Mouse (Mus musculus) forebrain, postnatal 0 days (tissue): ENCODE data around the gene Ccn2. TPM values are rescaled to one million over a fixed set of nuclear protein-coding genes. Genes with fewer than 3 reads are reported as not detected.

Experiments
- ATAC-seq: fragments of 200-750 bp; cut with Nextera tagmentation; 2 replicates; pipeline ENCODE4 v1.8.0; 2017; ENCODE audit warnings: mild to moderate bottlenecking, moderate library complexity
- DNase-seq: peaks from one replicate; pipeline ENCODE4 v3.0.0-alpha.2; 2015
- H3K27ac ChIP-seq: fragments of 300-500 bp; sonication (generic); 2 replicates; pipeline ENCODE4 v1.5.1; 2014; ENCODE audit warnings: low read depth, mild to moderate bottlenecking, antibody characterized with exemption, low read length, moderate library complexity, mixed read lengths
- H3K27me3 ChIP-seq: fragments of 300-500 bp; sonication (generic); 2 replicates; pipeline ENCODE4 v1.6.1; 2014; ENCODE audit warnings: mild to moderate bottlenecking, low read length, mixed read lengths; ENCODE audit not compliant: insufficient read depth
- H3K36me3 ChIP-seq: fragments of 300-500 bp; sonication (generic); 2 replicates; pipeline ENCODE4 v1.6.1; 2014; ENCODE audit warnings: mild to moderate bottlenecking, moderate library complexity; ENCODE audit not compliant: insufficient read depth
- H3K4me1 ChIP-seq: fragments of 300-500 bp; sonication (generic); 2 replicates; pipeline ENCODE4 v1.6.1; 2014; ENCODE audit warnings: antibody characterized with exemption; ENCODE audit not compliant: insufficient read depth
- H3K4me2 ChIP-seq: fragments of 300-500 bp; sonication (generic); 2 replicates; pipeline ENCODE4 v1.6.1; 2014; ENCODE audit warnings: low read depth, mild to moderate bottlenecking, moderate library complexity
- H3K4me3 ChIP-seq: fragments of 300-500 bp; sonication (generic); 2 replicates; pipeline ENCODE4 v1.5.1; 2014; ENCODE audit warnings: low read depth, low read length, mixed read lengths
- H3K9ac ChIP-seq: fragments of 300-500 bp; sonication (generic); 2 replicates; pipeline ENCODE4 v1.6.1; 2014; ENCODE audit warnings: mild to moderate bottlenecking
- H3K9me3 ChIP-seq: fragments of 300-500 bp; sonication (generic); 2 replicates; pipeline ENCODE4 v1.6.1; 2016; ENCODE audit warnings: low read length
- CTCF ChIP-seq: sonication (generic); IDR thresholded peaks from 2 replicates; pipeline ENCODE4 v1.5.1; 2016; ENCODE audit warnings: antibody characterized with exemption, control low read depth, low read depth
- WGBS: fragments of 180-500 bp; shearing (Covaris S2); extraction: QIAGEN DNeasy Blood & Tissue Kit; methylation state at CpG from one replicate; pipeline ENCODE4 v1.1.7; 2014; 5-methylcytosine and 5-hydroxymethylcytosine counted together
- polyA plus RNA-seq: library from polyadenylated mRNA; unstranded; fragments of >200 nt; fragmentation: Nextera tagmentation; extraction: Ambion mirVana; gene quantifications from 2 replicates; pipeline ENCODE4 v1.2.1, GENCODE M21; 2015
- total RNA-seq: library from RNA; depleted of rRNA; stranded (reverse); fragments of >200 nt; gene quantifications from 2 replicates; pipeline ENCODE4 v1.2.3, GENCODE M21; 2014

Ccn2 gene
- total and polyA plus RNA-seq, 2 experiments from 2014 or later: 4.4 to 13.7 TPM

DNA sequence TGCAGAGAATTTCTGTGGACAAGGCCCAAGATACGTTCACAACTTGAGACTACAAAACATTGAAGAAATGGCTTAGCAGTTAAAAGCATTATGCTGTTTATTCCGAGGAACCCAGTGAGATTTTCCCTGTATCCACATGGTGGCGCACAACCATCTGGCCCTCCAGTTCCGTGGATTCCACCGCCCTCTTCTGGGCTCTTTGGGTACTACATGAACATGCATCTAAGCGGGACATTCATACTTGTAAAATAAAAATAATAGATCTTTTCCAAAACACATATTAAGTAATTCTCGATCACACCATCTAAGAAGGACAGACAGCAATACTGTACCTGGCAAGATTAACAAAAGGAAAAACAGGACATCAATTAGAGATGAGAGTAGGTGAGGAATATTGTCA is 27.3 kb downstream of the Ccn2 start:
- no peaks in the 10 kb centered on the region for H3K27me3 ChIP-seq
- no peak overlapping the region for H3K4me2 ChIP-seq
- ATAC-seq (no peak), DNase-seq (peak; percentile 71)
- H3K9ac ChIP-seq: no peak overlapping the region
- 26% methylated on average over 7 of the region's 7 CpGs for WGBS
- H3K4me3 ChIP-seq: no peak overlapping the region
- H3K36me3 ChIP-seq: no peaks in the 10 kb centered on the region
- H3K27ac ChIP-seq: no peak overlapping the region
- no peaks in the 10 kb centered on the region for H3K4me1 ChIP-seq
- TF ChIP-seq CTCF: peak; percentile 92
- H3K9me3 ChIP-seq: no peaks in the 10 kb centered on the region

DNA sequence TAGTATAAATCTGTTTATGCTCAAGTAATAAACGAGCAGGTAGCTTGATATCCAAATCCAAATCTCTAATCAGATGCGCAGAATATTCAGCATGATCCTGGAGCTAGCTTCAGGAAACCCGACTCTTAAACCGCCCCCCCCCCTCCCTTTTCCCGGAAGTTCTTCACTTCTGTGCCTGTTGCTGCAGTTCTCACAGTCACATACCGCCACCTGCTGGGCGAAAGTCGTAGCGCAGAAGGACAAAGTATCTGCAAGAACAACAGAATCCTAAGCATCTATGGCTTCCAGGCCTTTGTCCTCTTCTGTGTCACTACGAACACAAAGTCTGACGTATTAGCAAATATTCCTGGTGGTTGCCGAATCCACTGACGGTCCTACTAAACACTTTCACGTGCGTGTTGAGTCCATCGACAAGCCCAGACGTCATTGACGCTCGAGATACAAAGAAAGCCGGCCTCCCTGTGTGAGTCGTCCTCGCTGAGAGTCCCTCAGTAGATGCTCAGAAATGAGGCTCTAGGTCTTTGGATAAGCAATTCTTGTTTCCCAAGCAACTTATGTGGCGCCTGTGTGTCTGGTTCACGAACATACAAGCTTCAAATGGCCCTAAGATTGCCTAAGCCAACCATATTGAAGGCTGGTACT is 29.9 kb downstream of the Ccn2 start:
- H3K27me3 ChIP-seq: no peaks in the 10 kb centered on the region
- 0 out of 2 replicates have a peak overlapping the region, but pooled peaks have one; percentile 23 for H3K4me2 ChIP-seq
- ATAC-seq (peak; percentile 86), DNase-seq (peak; percentile 90)
- H3K4me3 ChIP-seq: no peak overlapping the region
- H3K4me1 ChIP-seq: no peaks in the 10 kb centered on the region
- WGBS: 35% methylated on average over 24 of the region's 24 CpGs
- peak; percentile 91 for TF ChIP-seq CTCF
- H3K9ac ChIP-seq: 0 out of 2 replicates have a peak overlapping the region, but pooled peaks have one; percentile 15
- H3K36me3 ChIP-seq: no peaks in the 10 kb centered on the region
- no peak overlapping the region for H3K27ac ChIP-seq
- no peaks in the 10 kb centered on the region for H3K9me3 ChIP-seq

DNA sequence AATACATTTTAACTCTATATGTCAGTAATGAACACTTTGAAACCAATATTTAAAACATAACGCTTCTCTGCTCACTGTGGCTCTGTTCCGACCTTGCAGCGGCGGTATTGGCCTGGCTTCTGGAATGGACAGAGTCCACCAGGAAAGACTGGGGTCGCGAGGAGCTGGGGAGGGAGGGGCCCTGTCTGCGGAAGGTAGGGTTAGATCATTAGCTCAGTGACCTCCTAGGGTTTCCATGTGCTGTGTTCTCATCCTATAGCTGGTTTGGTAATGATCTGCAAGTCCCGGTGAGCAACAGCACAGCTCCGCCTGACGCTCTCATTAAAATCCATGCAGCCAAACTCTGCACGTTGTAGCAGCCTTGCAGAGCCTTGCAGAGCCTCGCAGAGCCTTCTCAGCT is 32.0 kb downstream of the Ccn2 start:
- no peak overlapping the region for H3K9ac ChIP-seq
- TF ChIP-seq CTCF: no peak
- no peak overlapping the region for H3K27ac ChIP-seq
- H3K4me2 ChIP-seq: no peak overlapping the region
- H3K4me3 ChIP-seq: no peak overlapping the region
- no peaks in the 10 kb centered on the region for H3K4me1 ChIP-seq
- DNase-seq (no peak), ATAC-seq (no peak)
- H3K27me3 ChIP-seq: no peaks in the 10 kb centered on the region
- WGBS: 69% methylated on average over 12 of the region's 12 CpGs
- H3K36me3 ChIP-seq: no peaks in the 10 kb centered on the region
- no peaks in the 10 kb centered on the region for H3K9me3 ChIP-seq

DNA sequence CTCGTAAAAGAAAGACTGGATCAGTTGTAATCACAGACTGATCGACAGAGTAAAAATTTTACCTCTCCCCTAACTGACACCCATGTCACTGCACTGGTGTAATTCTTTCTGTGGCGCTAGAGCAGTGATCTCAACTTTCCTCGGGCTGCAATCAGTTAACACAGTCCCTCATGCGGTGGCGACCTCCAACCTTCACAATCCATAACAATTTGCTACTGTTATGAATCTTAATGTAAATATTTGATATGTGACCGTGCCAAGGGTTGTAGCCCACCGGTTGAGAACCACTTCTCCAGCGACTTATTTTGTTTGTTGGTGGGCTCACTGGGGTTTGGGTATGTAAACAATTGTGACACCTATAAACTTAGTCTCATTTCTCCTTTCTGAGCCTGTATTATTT is 33.2 kb downstream of the Ccn2 start:
- Histone ChIP-seq H3K4me1 (no peaks in the 10 kb centered on the region), H3K27me3 (no peaks in the 10 kb centered on the region), H3K4me3 (no peak overlapping the region), H3K9ac (no peak overlapping the region), H3K9me3 (no peaks in the 10 kb centered on the region), H3K4me2 (no peak overlapping the region), H3K27ac (no peak overlapping the region), H3K36me3 (no peaks in the 10 kb centered on the region)
- WGBS: 90% methylated on average over 9 of the region's 9 CpGs
- TF ChIP-seq CTCF: no peak
- no peak for DNase-seq
- no peak for ATAC-seq

DNA sequence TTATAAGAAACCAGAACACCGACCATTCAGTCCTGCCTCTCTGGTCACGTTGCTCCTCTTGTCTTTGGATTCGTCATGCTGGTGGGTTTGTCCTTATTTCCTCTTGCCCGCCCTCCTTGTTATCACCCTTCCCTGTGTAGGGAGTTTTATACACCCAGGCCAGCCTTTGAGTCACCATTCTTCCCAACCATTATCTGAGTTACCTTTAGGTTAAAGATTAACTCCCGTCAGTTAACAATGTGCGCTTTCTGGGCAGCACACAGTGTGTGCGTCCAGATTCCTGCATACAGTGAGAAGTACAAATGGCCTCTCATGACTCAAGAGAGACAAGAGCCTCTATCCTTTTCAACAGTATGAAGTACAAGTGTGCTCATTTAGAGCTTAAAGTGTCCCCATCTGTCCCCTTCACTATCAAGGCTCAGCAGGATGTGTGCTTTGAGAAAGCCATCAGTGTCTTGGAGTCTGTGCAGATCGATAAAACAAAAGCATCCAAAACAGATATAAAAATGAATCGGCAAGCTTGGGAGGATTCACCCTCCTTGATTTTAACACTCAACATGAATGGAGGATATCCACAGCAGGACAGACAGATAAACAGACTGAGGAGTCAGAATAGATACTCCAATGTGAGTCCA is 34.0 kb downstream of the Ccn2 start:
- TF ChIP-seq CTCF: no peak
- H3K4me3 ChIP-seq: no peak overlapping the region
- H3K27ac ChIP-seq: no peak overlapping the region
- no peak overlapping the region for H3K9ac ChIP-seq
- no peak overlapping the region for H3K4me2 ChIP-seq
- DNase-seq (no peak), ATAC-seq (no peak)
- WGBS: 83% methylated on average over 9 of the region's 9 CpGs
- no peaks in the 10 kb centered on the region for H3K4me1 ChIP-seq
- H3K9me3 ChIP-seq: no peaks in the 10 kb centered on the region
- no peaks in the 10 kb centered on the region for H3K36me3 ChIP-seq
- H3K27me3 ChIP-seq: no peaks in the 10 kb centered on the region

DNA sequence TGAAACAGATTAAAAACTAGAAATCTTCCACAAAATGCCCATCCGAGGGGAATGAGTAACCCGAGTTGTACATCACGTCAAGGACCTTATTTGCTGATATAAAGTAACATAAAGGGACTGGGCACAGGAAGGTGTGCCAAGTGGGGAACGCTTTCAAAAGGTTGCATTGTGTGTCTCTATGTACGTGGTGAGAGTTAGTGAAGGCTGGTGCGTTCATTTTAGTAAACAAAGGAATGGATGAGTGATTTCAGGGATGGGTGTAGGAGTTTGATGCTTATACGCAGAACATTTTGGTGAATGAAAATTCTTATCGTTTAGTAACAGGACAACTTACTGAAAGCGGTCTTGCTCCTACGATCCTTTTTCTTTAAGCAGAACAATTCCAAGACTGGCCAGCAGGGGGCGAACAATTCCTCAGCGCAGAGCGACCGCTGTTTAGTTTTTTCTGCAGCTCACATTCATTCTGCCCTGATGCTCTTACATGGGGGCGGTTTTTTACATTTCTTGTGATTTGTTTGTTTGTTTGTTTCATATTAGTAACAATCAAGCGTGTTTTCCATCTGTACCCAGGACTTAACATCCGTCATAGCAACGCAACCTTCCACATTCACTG is 35.3 kb downstream of the Ccn2 start:
- peak; percentile 70 for ATAC-seq

DNA sequence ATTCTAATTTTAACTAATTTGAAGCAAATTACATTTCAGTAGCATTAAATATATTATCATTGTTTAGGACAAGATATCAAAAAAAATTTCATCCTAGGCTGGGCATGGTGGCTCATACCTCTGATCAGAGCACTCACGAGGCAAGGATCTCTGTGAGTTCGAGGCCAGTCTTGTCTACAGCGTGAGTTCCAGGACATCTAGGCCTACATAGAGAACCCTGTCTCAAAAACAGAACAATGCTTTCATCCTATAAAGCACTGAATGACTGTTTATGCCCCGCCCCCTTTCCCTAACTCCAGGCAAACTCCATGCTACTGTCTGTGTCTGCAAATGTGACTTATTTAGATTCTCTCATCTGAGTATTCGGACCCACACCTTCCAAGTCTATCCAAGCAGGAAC is 35.9 kb downstream of the Ccn2 start:
- no peak overlapping the region for H3K4me3 ChIP-seq
- no peaks in the 10 kb centered on the region for H3K27me3 ChIP-seq
- no peak overlapping the region for H3K4me2 ChIP-seq
- no peaks in the 10 kb centered on the region for H3K4me1 ChIP-seq
- H3K9ac ChIP-seq: no peak overlapping the region
- DNase-seq (no peak), ATAC-seq (0 out of 2 replicates have a peak, but pooled peaks have one; percentile 19)
- no peak for TF ChIP-seq CTCF
- 92% methylated on average over 5 of the region's 5 CpGs for WGBS
- no peaks in the 10 kb centered on the region for H3K9me3 ChIP-seq
- H3K36me3 ChIP-seq: no peaks in the 10 kb centered on the region
- no peak overlapping the region for H3K27ac ChIP-seq

More for the DNA sequence above, 35.3 kb downstream of the Ccn2 start:
- 16% methylated on average over 18 of the region's 18 CpGs for WGBS
- no peaks in the 10 kb centered on the region for H3K4me1 ChIP-seq
- peak; percentile 87 for DNase-seq
- H3K36me3 ChIP-seq: no peaks in the 10 kb centered on the region
- no peaks in the 10 kb centered on the region for H3K27me3 ChIP-seq
- H3K4me3 ChIP-seq: peak overlapping the region; percentile 15
- no peak overlapping the region for H3K9ac ChIP-seq
- no peak overlapping the region for H3K27ac ChIP-seq
- peak overlapping the region; percentile 35 for H3K4me2 ChIP-seq
- peak; percentile 90 for TF ChIP-seq CTCF
- H3K9me3 ChIP-seq: no peaks in the 10 kb centered on the region
